Mouse (Mus musculus): Measurements from ENCODE around the gene Cldn12.
A peak's percentile ranks its signal among the peaks of the same experiment; 100 is the strongest.

DNA sequence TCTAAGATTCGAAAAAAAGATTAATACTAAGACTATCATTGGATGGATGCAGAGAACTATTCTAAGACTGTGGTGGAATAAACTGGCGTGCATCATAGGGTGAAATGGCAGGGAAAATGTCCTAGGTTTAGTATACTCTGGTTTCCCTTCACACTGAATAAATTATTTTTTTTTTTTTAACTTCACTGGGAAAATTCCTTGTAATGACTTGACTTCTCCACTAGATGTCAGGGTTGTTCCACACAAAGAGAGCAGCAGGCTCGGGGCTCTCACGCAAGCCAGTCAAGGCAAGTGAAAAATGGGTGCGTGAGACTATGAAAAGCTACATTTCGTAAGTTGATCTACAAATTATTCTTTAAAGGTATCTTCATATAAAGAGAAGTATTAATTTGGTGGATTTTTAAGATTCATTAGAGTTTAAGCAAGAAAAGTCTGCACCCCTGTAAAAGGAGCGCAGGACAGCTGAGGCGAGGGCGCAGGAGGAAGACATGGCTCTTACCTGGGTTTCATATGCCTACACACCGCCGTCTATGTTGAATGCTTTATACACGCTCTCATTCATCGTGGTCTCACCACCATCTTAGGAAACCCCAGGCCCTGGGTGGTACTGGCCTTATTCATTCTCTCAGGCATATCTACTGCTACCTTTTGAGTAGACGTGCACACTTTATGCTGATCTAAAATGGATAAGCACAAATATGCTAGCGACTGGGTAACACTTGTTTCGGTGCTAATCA, 20.3 kb downstream of the Cldn12 start:
- TF ChIP-seq CTCF (conservative IDR thresholded peaks at IDR 0.05; ENCODE audit: low read length) (peak; percentile 70), NANOG (IDR thresholded peaks at IDR 0.05; ENCODE audit: borderline replicate concordance, low read length) (no peak)
